Mouse (Mus musculus) hindbrain, embryonic 15.5 days (tissue): Measurements from ENCODE around the gene Cyp2f2. TPM values are rescaled to one million over a fixed set of nuclear protein-coding genes. Genes with fewer than 3 reads are reported as not detected.

Source experiments
- ATAC-seq: fragments of 200-750 bp; cut with Nextera tagmentation; 2 replicates; pipeline ENCODE4 v1.8.0; 2017; ENCODE audit warnings: low read depth, moderate number of reproducible peaks, moderate TSS enrichment; ENCODE audit not compliant: low FRiP score
- H3K27ac ChIP-seq: fragments of 300-500 bp; sonication (generic); replicated peaks from 2 replicates; pipeline ENCODE4 v1.5.1; 2015; ENCODE audit warnings: mild to moderate bottlenecking, inconsistent platforms
- H3K27me3 ChIP-seq: fragments of 300-500 bp; sonication (generic); 2 replicates; pipeline ENCODE4 v1.6.1; 2015; ENCODE audit warnings: control low read depth, inconsistent platforms
- H3K36me3 ChIP-seq: fragments of 300-500 bp; sonication (generic); 2 replicates; pipeline ENCODE4 v1.6.1; 2015; ENCODE audit warnings: control low read depth, inconsistent platforms
- H3K4me1 ChIP-seq: fragments of 300-500 bp; sonication (generic); replicated peaks from 2 replicates; pipeline ENCODE4 v1.6.1; 2015; ENCODE audit warnings: control low read depth, inconsistent platforms
- H3K4me2 ChIP-seq: fragments of 300-500 bp; sonication (generic); 2 replicates; pipeline ENCODE4 v1.6.1; 2015; ENCODE audit warnings: moderate library complexity, mild to moderate bottlenecking, inconsistent platforms
- H3K4me3 ChIP-seq: fragments of 300-500 bp; sonication (generic); 2 replicates; pipeline ENCODE4 v1.5.1; 2015; ENCODE audit warnings: mild to moderate bottlenecking, inconsistent platforms
- H3K9ac ChIP-seq: fragments of 300-500 bp; sonication (generic); 2 replicates; pipeline ENCODE4 v1.6.1; 2015; ENCODE audit warnings: inconsistent platforms
- H3K9me3 ChIP-seq: fragments of 300-500 bp; sonication (generic); 2 replicates; pipeline ENCODE4 v1.6.1; 2016; ENCODE audit warnings: control low read depth, inconsistent platforms
- WGBS: fragments of 180-500 bp; shearing (Covaris S2); methylation state at CpG from one replicate; pipeline ENCODE4 v1.1.7; 2015; 5-methylcytosine and 5-hydroxymethylcytosine counted together
- polyA plus RNA-seq: library from polyadenylated mRNA; unstranded; fragments of >200 nt; fragmentation: Nextera tagmentation; extraction: Ambion mirVana; gene quantifications from 2 replicates; pipeline ENCODE4 v1.2.1, GENCODE M21; 2015

The Cyp2f2 gene
- polyA plus RNA-seq, 1 experiment from 2014 or later = not detected

DNA sequence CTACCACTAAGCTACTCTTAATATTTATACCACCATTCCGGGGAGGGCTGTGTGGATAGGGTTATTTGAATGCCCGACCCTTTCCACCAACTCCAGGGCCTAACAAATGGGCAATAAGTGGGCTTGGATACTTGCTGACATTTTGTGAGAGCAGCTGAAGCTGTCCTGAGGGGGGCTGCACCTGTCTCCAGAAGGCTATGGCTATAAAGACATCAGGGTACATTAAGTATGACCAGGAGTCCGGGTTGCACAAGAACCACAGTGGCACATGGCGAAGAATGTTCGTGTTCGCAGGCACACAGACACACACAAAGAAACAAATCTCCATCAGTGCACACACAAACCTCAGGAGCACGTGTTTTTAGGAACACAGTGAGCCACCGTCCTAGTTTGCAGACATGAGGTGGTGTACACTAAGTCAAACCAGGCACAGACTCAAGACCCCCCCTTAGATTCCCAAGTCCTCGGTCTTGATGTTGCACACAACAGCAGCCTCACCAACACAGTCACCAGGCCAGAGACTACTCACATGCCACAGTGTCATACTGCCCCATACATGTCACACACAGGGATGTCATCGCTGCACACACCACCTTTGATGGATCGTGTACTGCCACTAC is 47.9 kb downstream of the Cyp2f2 start:
- peak overlapping the region; percentile 98 for H3K27ac ChIP-seq
- no peaks in the 10 kb centered on the region for H3K9me3 ChIP-seq
- no peaks in the 10 kb centered on the region for H3K27me3 ChIP-seq
- H3K4me1 ChIP-seq = peaks cover 39% of the 10 kb centered on the region
- WGBS = 75% methylated on average over 11 of the region's 11 CpGs
- H3K4me3 ChIP-seq = peak overlapping the region; percentile 78
- H3K4me2 ChIP-seq = peak overlapping the region; percentile 76
- H3K36me3 ChIP-seq = peaks cover 18% of the 10 kb centered on the region
- H3K9ac ChIP-seq = peak overlapping the region; percentile 81
- ATAC-seq = no peak

GRCm38 (mm10) chr7:27168371-27168770 is 48.7 kb downstream of the Cyp2f2 start:
- Histone ChIP-seq H3K27ac (no peak overlapping the region), H3K9me3 (no peaks in the 10 kb centered on the region), H3K27me3 (no peaks in the 10 kb centered on the region), H3K4me3 (no peak overlapping the region), H3K4me2 (no peak overlapping the region), H3K9ac (no peak overlapping the region), H3K4me1 (peaks cover 31% of the 10 kb centered on the region), H3K36me3 (peaks cover 18% of the 10 kb centered on the region)
- no peak for ATAC-seq
- 91% methylated on average over 5 of the region's 5 CpGs for WGBS

DNA sequence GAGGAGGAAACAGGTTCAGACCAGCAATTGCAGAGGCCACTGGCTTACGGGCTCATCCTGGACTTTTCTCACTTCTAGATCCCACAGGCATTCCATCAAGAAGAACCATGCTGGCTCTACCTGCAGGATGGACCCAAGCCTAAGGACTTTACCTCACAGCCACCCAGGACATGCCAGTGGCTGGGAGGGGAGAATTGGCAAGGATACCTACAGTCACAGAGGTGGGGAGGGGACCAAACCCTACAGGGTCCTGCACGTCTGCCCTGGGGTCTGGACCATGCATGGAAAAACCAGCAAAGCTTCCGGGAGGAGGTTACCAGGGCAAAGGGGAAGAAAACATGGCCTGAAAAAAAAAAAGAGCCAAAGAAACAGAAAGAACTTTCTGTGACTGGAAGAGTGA is 51.3 kb downstream of the Cyp2f2 start:
- Histone ChIP-seq H3K36me3 (peaks cover 26% of the 10 kb centered on the region; the same call in 1 of the 2 replicates), H3K9ac (no peak overlapping the region), H3K9me3 (no peaks in the 10 kb centered on the region), H3K27me3 (no peaks in the 10 kb centered on the region), H3K4me2 (no peak overlapping the region), H3K4me1 (peaks cover 7% of the 10 kb centered on the region), H3K4me3 (no peak overlapping the region), H3K27ac (no peak overlapping the region)
- ATAC-seq = no peak
- 94% methylated on average over 3 of the region's 3 CpGs for WGBS

GRCm38 (mm10) chr7:27174496-27174895 is 54.8 kb downstream of the Cyp2f2 start:
- Histone ChIP-seq H3K4me1 (peaks cover 13% of the 10 kb centered on the region), H3K27ac (no peak overlapping the region), H3K9me3 (no peaks in the 10 kb centered on the region), H3K4me2 (no peak overlapping the region), H3K9ac (no peak overlapping the region), H3K36me3 (peaks cover 26% of the 10 kb centered on the region; the same call in 1 of the 2 replicates), H3K4me3 (no peak overlapping the region), H3K27me3 (no peaks in the 10 kb centered on the region)
- WGBS = 96% methylated on average over 15 of the region's 15 CpGs
- no peak for ATAC-seq

GRCm38 (mm10) chr7:27174896-27175295 is 55.2 kb downstream of the Cyp2f2 start:
- no peak for ATAC-seq
- no peak overlapping the region for H3K4me2 ChIP-seq
- no peak overlapping the region for H3K9ac ChIP-seq
- peaks cover 16% of the 10 kb centered on the region for H3K4me1 ChIP-seq
- 96% methylated on average over 7 of the region's 7 CpGs for WGBS
- peaks cover 26% of the 10 kb centered on the region; the same call in 1 of the 2 replicates for H3K36me3 ChIP-seq
- H3K27me3 ChIP-seq = no peaks in the 10 kb centered on the region
- no peak overlapping the region for H3K4me3 ChIP-seq
- H3K27ac ChIP-seq = no peak overlapping the region
- no peaks in the 10 kb centered on the region for H3K9me3 ChIP-seq

- Histone ChIP-seq H3K4me1 (peaks cover 20% of the 10 kb centered on the region), H3K27me3 (no peaks in the 10 kb centered on the region), H3K9ac (peak overlapping the region; percentile 48), H3K36me3 (peaks cover 14% of the 10 kb centered on the region; the same call in 1 of the 2 replicates), H3K4me2 (peak overlapping the region; percentile 61), H3K9me3 (no peaks in the 10 kb centered on the region), H3K4me3 (peak overlapping the region; percentile 76), H3K27ac (peak overlapping the region; percentile 94)
- WGBS = 18% methylated on average over 4 of the region's 4 CpGs
- no peak for ATAC-seq
Measured at GRCm38 (mm10) chr7:27177942-27178323, 58.2 kb downstream of the Cyp2f2 start.

DNA sequence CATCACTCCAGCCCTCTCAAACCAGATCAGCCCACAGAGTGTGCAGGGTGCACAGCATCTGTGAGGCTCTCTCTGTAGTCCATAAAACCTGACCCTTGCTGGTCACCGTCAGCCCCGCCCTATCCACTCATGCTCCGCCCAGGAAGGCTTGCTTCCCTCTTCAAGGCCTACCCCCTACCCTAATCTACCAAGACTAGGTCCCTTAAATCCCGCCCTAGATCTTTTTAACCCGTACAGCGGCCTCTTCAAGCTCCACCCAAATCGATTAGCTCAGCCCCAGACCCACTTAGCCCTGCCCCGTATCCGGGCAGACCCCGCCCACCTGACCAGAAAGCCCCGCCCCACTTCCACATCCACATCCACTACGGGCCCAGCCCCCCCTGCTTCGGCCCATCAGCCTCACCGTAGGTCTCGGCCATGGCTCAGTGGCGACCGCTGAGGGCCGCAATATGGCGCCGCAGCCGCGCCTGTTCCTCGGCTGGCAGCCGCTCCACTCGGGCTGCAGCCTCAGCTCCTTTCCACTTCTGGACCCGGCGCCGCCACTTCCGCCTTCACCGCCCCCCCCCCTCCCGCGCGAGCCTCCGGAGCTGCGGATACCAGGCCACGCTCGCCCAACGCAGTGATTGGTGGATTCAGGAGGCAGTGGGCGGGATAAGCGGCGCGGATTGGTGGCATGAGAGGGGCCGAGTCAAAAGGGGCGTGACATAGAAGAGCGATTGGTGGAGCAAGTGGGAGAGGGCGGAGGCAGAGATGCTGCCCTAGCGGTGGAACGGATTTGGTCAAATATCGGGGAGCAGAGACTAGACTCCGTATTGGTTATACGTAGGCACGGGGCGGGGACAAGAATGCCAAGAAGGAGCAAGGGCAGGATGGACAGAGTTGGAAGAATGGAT is 58.9 kb downstream of the Cyp2f2 start, which contains the start of gene Rab4b:
TSS of gene Rab4b (minus strand) at position 573 of the 893 bp plus-strand sequence.
- no peaks in the 10 kb centered on the region for H3K27me3 ChIP-seq
- peak within 1 kb of the TSS; percentile 76 for H3K4me3 ChIP-seq
- H3K27ac ChIP-seq = peak within 1 kb of the TSS; percentile 94
- under 1% methylated on average over 53 of the region's 53 CpGs for WGBS
- H3K36me3 ChIP-seq = peaks cover 8% of the 10 kb centered on the region; the same call in 1 of the 2 replicates
- peaks cover 20% of the 10 kb centered on the region for H3K4me1 ChIP-seq
- no peaks in the 10 kb centered on the region for H3K9me3 ChIP-seq
- ATAC-seq = peak; percentile 98
- H3K4me2 ChIP-seq = peak within 1 kb of the TSS; percentile 63
- peak within 1 kb of the TSS; percentile 48 for H3K9ac ChIP-seq

GRCm38 (mm10) chr7:27179217-27179918 is 59.7 kb downstream of the Cyp2f2 start:
- no peaks in the 10 kb centered on the region for H3K9me3 ChIP-seq
- WGBS = 44% methylated on average over 16 of the region's 16 CpGs
- peaks cover 20% of the 10 kb centered on the region for H3K4me1 ChIP-seq
- H3K4me3 ChIP-seq = peak overlapping the region; percentile 76
- H3K36me3 ChIP-seq = peaks cover 5% of the 10 kb centered on the region
- peak overlapping the region; percentile 63 for H3K4me2 ChIP-seq
- 0 out of 2 replicates have a peak overlapping the region, but pooled peaks have one; percentile 23 for H3K9ac ChIP-seq
- H3K27ac ChIP-seq = peak overlapping the region; percentile 90
- 0 out of 2 replicates have a peak, but pooled peaks have one; percentile 4 for ATAC-seq
- no peaks in the 10 kb centered on the region for H3K27me3 ChIP-seq

DNA sequence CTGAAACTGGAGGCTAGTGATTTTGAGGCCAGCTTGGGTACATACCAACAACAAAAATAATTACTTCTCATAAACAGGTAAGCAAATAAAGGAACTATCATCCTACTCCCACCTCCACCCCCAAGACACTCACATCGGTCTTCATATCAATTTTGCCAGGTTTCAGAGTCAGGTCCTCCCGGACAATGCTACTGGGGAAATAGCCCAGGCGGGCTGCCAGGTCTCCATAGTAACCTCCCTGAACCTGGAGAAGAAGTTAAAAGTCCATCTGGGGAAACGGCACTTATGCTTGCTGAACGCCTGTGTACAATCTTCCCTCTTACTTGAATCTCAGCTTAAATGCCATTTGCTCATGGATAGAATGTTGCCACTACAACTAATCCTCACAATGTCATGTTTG is 60.3 kb downstream of the Cyp2f2 start:
- WGBS = 34% methylated on average over 5 of the region's 5 CpGs
- ATAC-seq = no peak
- H3K9ac ChIP-seq = no peak overlapping the region
- no peak overlapping the region; the same call in 1 of the 2 replicates for H3K4me2 ChIP-seq
- no peak overlapping the region for H3K4me3 ChIP-seq
- H3K27me3 ChIP-seq = no peaks in the 10 kb centered on the region
- H3K4me1 ChIP-seq = peaks cover 20% of the 10 kb centered on the region
- peak overlapping the region; percentile 90 for H3K27ac ChIP-seq
- H3K36me3 ChIP-seq = peaks cover 9% of the 10 kb centered on the region
- H3K9me3 ChIP-seq = no peaks in the 10 kb centered on the region

GRCm38 (mm10) chr7:27180837-27181695 is 61.4 kb downstream of the Cyp2f2 start, which contains the start of the genes Gm21983 and Mia:
Gene Gm21983, minus strand, starts transcription at chr7:27181086.
Gene Mia, minus strand, starts transcription at chr7:27181157.
- ATAC-seq = no peak
- Histone ChIP-seq H3K9me3 (no peaks in the 10 kb centered on the region), H3K9ac (no peak within 1 kb of the TSS), H3K4me1 (peaks cover 20% of the 10 kb centered on the region), H3K36me3 (peaks cover 19% of the 10 kb centered on the region), H3K27ac (peak within 1 kb of the TSS; percentile 90), H3K4me2 (no peak within 1 kb of the TSS; the same call in 1 of the 2 replicates), H3K27me3 (no peaks in the 10 kb centered on the region), H3K4me3 (no peak within 1 kb of the TSS)
- WGBS = 62% methylated on average over 14 of the region's 14 CpGs

DNA sequence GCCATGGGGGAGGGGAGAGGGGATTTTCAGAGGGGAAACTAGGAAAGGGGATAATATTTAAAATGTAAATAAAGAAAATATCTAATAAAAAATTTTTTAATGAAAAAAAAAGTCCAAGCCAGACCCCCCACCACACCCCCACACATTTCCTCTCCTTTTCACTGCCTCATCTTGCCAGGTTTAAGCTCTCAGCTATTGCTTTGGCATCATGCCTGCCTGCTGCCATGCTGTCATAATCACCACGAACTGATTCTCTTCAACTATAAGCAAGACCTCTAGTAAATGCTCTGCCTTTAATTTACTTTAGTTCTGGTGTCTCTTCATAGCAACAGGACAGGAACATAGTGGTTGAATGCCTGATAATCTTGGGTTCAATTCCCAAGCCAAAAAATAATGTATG is 62.8 kb downstream of the Cyp2f2 start:
- no peak for ATAC-seq
- WGBS = 77% methylated on average over 1 of the region's 1 CpGs
- Histone ChIP-seq H3K36me3 (peaks cover 34% of the 10 kb centered on the region), H3K27me3 (no peaks in the 10 kb centered on the region), H3K4me1 (peaks cover 19% of the 10 kb centered on the region), H3K9ac (no peak overlapping the region), H3K9me3 (no peaks in the 10 kb centered on the region), H3K27ac (no peak overlapping the region), H3K4me3 (no peak overlapping the region), H3K4me2 (no peak overlapping the region)
